ENCODE assay signal across 9 mouse cellular contexts in genomic region chr5:136957250-136957649, GRCm38 (mm10).
"Had no signal": no experiment of that assay in that cellular context is flagged by ENCODE, and none has a peak within 500 bp of the region (broad histone marks: within the 10 kb centered on the region; RNA-seq: fewer than 3 reads in every experiment).

No protein-coding gene starts in this region.

- H3K27me3 ChIP-seq: liver, embryonic 15.5 days; midbrain, embryonic 13.5 days had no signal

- H3K9me3 ChIP-seq: limb, embryonic 10.5 days; liver, embryonic 15.5 days; midbrain, embryonic 13.5 days had no signal

- H3K27ac ChIP-seq: left cerebral cortex, adult 2 months; limb, embryonic 10.5 days; liver, embryonic 15.5 days; midbrain, embryonic 13.5 days had no signal

- H3K4me3 ChIP-seq: left cerebral cortex, adult 2 months; limb, embryonic 10.5 days; liver, embryonic 15.5 days; midbrain, embryonic 13.5 days had no signal

- DNase-seq: kidney, adult 11 months; kidney, postnatal 14 days; lung, embryonic 14.5 days; right cerebral cortex, postnatal 25 days; thymus, postnatal 36 days had no signal
